Mouse (Mus musculus) testis, adult 2 months (tissue): ENCODE data around the gene Srl.

Experiments used
- CTCF ChIP-seq: fragments of 200-500 bp; IDR thresholded peaks from 2 replicates; pipeline ENCODE4 v1.5.1; 2012; ENCODE audit warnings: low read depth, mild to moderate bottlenecking, inconsistent platforms, low read length, moderate library complexity; ENCODE audit not compliant: control insufficient read depth, insufficient read depth, insufficient replicate concordance
- POLR2A ChIP-seq: fragments of 200-500 bp; IDR thresholded peaks from 2 replicates; pipeline ENCODE4 v1.6.1; 2012; ENCODE audit warnings: low read depth, mild to moderate bottlenecking, inconsistent platforms, low read length, moderate library complexity; ENCODE audit not compliant: control insufficient read depth

GRCm38 (mm10) chr16:4497762-4498607, 43.6 kb downstream of the Srl start:
- TF ChIP-seq CTCF (no peak), POLR2A (no peak)
